Mouse (Mus musculus) lung, postnatal 0 days (tissue): ENCODE measurements at regions not wholly inside any gene's neighbourhood (a gene's known extent, or its start where the extent isn't known, plus 50 kb on each side); places are given as distances from the start of the nearest gene placed in this dataset.

Source experiments
- ATAC-seq: fragments of 200-750 bp; cut with Nextera tagmentation; 2 replicates; pipeline ENCODE4 v1.8.0; 2017; ENCODE audit warnings: moderate library complexity
- DNase-seq: peaks from one replicate; pipeline ENCODE4 v3.0.0-alpha.2; 2016; ENCODE audit warnings: low spot score
- H3K27ac ChIP-seq: fragments of 300-500 bp; sonication (generic); 2 replicates; pipeline ENCODE4 v1.5.1; 2014; ENCODE audit warnings: antibody characterized with exemption, mild to moderate bottlenecking, low read length, mixed read lengths
- H3K27me3 ChIP-seq: fragments of 300-500 bp; sonication (generic); replicated peaks from 2 replicates; pipeline ENCODE4 v1.6.1; 2014; ENCODE audit warnings: low read length, mixed read lengths; ENCODE audit not compliant: insufficient read depth
- H3K36me3 ChIP-seq: fragments of 300-500 bp; sonication (generic); 2 replicates; pipeline ENCODE4 v1.6.1; 2014; ENCODE audit warnings: low read length, mixed read lengths; ENCODE audit not compliant: insufficient read depth
- H3K4me1 ChIP-seq: fragments of 300-500 bp; sonication (generic); 2 replicates; pipeline ENCODE4 v1.6.1; 2014; ENCODE audit warnings: antibody characterized with exemption, low read depth, low read length, mixed read lengths; ENCODE audit not compliant: insufficient read depth
- H3K4me2 ChIP-seq: fragments of 300-500 bp; sonication (generic); replicated peaks from 2 replicates; pipeline ENCODE4 v1.6.1; 2014; ENCODE audit warnings: low read depth, mild to moderate bottlenecking, low read length, moderate library complexity, mixed read lengths
- H3K4me3 ChIP-seq: fragments of 300-500 bp; sonication (generic); 2 replicates; pipeline ENCODE4 v1.5.1; 2014; ENCODE audit warnings: low read depth, low read length
- H3K9ac ChIP-seq: fragments of 300-500 bp; sonication (generic); replicated peaks from 2 replicates; pipeline ENCODE4 v1.6.1; 2014; ENCODE audit warnings: low read depth, mild to moderate bottlenecking
- H3K9me3 ChIP-seq: fragments of 300-500 bp; sonication (generic); 2 replicates; pipeline ENCODE4 v1.6.1; 2016; ENCODE audit warnings: low read length, mixed read lengths
- CTCF ChIP-seq: IDR thresholded peaks from 2 replicates; pipeline ENCODE4 v1.5.1; 2016; ENCODE audit warnings: antibody characterized with exemption, mild to moderate bottlenecking
- EP300 ChIP-seq: IDR thresholded peaks from 2 replicates; pipeline ENCODE4 v1.6.1; 2016; ENCODE audit warnings: antibody characterized with exemption, mild to moderate bottlenecking, control low read depth
- WGBS: fragments of 180-500 bp; shearing (Covaris S2); extraction: QIAGEN DNeasy Blood & Tissue Kit; methylation state at CpG from one replicate; pipeline ENCODE4 v1.1.7; 2014; 5-methylcytosine and 5-hydroxymethylcytosine counted together

DNA sequence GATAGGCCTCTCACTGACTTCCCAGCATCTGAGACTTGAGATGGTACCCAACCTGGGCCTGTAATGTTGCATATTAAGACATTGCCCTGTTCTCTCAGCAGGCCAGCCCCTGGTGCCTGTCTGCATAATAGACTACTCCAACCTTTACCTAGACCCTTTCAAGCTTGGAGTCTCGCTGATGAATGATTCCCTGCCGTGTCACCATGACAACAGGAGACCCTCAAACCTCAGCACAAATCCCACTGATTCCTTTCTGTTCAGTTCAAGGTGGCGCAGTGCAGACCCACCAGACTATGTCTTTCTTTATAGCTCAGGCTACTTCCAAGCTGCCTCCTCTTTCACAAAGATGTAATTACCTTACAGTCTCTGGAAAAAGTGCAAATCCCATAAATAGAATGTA is 172.0 kb downstream of the Dcdc2c start:
- Histone ChIP-seq H3K9me3 (no peaks in the 10 kb centered on the region), H3K36me3 (no peaks in the 10 kb centered on the region), H3K4me3 (no peak overlapping the region), H3K4me2 (no peak overlapping the region), H3K27me3 (no peaks in the 10 kb centered on the region), H3K27ac (no peak overlapping the region), H3K9ac (no peak overlapping the region), H3K4me1 (no peaks in the 10 kb centered on the region)
- no peak for ATAC-seq
- DNase-seq = no peak
- 75% methylated on average over 3 of the region's 3 CpGs for WGBS
- TF ChIP-seq CTCF (no peak), EP300 (no peak)

DNA sequence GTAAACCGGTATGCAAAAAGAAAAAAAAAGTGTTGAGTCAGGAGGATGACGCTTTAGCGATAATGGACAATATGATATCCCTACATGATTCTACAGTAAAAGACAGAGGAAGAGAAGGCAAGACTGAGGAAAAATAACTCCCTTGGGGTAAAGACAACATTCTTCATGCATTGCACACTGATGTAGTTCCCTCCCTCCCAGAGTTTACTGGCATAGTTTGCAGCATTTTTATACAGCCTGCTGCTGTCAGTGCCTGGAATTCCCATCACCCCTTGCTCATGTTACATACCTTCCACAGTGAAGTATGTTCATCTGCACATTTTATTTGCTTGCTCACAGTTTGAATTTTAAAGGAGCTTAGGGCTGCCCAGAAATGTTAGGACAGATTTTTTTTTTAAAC is 174.2 kb downstream of the Dcdc2c start:
- Histone ChIP-seq H3K27me3 (no peaks in the 10 kb centered on the region), H3K9ac (no peak overlapping the region), H3K36me3 (no peaks in the 10 kb centered on the region), H3K4me3 (no peak overlapping the region), H3K9me3 (no peaks in the 10 kb centered on the region), H3K27ac (no peak overlapping the region), H3K4me2 (no peak overlapping the region), H3K4me1 (no peaks in the 10 kb centered on the region)
- 71% methylated on average over 3 of the region's 3 CpGs for WGBS
- TF ChIP-seq CTCF (no peak), EP300 (no peak)
- ATAC-seq (no peak), DNase-seq (no peak)

DNA sequence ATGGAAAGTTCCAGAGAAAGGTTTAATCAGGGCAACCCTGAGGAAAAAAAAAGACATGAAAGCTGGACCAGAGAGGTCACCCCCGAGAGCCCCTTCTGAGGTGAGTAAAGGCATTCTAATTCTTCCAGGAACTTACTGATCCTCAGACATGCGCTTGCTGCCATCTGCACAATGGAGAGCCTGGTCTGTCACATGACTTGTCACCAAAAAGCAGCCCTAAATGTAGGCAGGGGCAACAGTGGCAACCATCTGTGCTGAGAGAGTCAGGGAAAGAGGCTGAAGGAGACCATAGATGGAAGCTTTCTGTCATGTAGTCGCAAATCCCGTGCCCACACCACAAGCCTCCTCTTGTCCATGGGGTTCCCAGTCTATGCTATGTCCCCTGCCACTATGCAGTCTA is 174.8 kb downstream of the Dcdc2c start:
- H3K4me1 ChIP-seq = no peaks in the 10 kb centered on the region
- H3K27me3 ChIP-seq = no peaks in the 10 kb centered on the region
- no peaks in the 10 kb centered on the region for H3K36me3 ChIP-seq
- ATAC-seq (no peak), DNase-seq (no peak)
- no peak overlapping the region for H3K4me2 ChIP-seq
- TF ChIP-seq CTCF (no peak), EP300 (no peak)
- 74% methylated on average over 4 of the region's 4 CpGs for WGBS
- H3K9ac ChIP-seq = no peak overlapping the region
- no peak overlapping the region for H3K4me3 ChIP-seq
- H3K27ac ChIP-seq = no peak overlapping the region
- no peaks in the 10 kb centered on the region for H3K9me3 ChIP-seq

DNA sequence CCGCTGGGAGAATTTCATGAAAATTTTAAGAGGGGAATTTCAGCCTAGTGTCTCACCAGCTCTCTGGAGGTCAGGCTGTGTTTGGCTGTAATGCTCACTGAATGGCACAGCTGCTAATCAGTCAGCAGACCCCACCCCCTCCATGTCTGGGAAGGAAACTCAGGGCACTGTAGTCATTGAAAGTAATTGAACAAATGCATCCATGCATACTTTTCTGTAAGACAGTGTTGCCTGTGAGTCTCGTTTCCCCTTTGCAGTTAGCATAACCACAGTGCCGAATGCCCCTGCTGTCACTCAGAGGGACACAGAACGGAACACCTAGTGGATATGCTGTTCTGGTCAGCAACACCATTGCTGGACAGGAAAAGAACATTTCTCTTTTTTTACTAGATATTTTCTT is 175.4 kb downstream of the Dcdc2c start:
- H3K4me2 ChIP-seq = no peak overlapping the region
- no peaks in the 10 kb centered on the region for H3K4me1 ChIP-seq
- no peaks in the 10 kb centered on the region for H3K9me3 ChIP-seq
- H3K27me3 ChIP-seq = no peaks in the 10 kb centered on the region
- no peak overlapping the region for H3K4me3 ChIP-seq
- ATAC-seq (no peak), DNase-seq (no peak)
- no peak overlapping the region for H3K27ac ChIP-seq
- WGBS = 60% methylated on average over 4 of the region's 4 CpGs
- TF ChIP-seq CTCF = no peak
- no peak for TF ChIP-seq EP300
- no peak overlapping the region for H3K9ac ChIP-seq
- H3K36me3 ChIP-seq = no peaks in the 10 kb centered on the region

DNA sequence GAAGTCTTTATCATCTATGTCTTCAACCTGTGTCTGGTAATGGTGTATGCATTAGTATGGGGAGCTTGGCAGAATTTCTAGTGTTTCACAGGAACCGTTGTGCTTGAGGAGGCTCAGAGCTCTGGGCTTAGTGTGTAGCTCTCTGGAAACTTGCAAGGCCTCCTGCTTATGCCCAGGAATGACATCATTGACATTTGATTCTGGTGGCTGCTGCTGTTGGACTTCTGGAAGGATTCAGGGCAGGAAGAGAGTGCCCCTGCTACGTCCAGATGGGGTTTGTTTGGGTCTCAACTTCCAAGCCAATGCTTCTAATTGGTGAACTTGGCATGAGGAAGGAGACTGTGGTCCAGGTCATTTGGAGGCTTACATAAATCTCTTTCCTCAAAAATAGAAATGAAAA is 186.9 kb downstream of the Dcdc2c start:
- Histone ChIP-seq H3K27ac (no peak overlapping the region), H3K4me3 (no peak overlapping the region), H3K27me3 (no peaks in the 10 kb centered on the region), H3K9me3 (no peaks in the 10 kb centered on the region), H3K36me3 (no peaks in the 10 kb centered on the region), H3K4me1 (no peaks in the 10 kb centered on the region), H3K9ac (no peak overlapping the region), H3K4me2 (no peak overlapping the region)
- TF ChIP-seq CTCF (no peak), EP300 (no peak)
- 44% methylated on average over 2 of the region's 2 CpGs for WGBS
- DNase-seq (no peak), ATAC-seq (no peak)

DNA sequence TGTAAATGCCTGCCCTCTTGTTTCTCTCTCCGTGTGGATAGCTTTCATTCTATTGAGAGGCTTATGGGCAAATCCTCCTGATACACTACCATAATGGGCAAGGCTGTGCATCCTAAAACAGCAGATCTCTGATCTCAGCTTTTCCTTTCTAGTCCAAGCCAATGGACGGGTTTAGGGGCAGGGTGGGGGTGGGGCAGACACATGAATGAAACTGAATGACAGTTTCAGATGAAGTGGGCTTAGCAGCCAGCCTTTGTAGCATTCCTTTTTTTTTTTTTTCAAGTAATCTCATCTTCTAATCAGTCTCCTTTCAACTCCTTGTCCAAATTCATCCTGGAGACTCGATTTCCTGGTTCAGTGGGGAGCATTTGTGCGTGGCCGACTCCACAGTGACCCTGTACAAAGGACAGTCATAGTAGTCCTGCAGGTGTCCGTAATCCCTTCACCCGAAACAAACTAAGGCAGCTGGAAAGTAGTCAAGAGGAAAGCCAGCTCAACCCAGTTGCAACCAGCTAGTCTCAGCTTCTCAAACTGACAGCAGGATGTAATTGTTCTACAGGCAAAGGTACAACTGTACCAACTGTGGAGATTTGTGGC is 193.4 kb downstream of the Dcdc2c start:
- Histone ChIP-seq H3K27me3 (no peaks in the 10 kb centered on the region), H3K4me3 (no peak overlapping the region), H3K36me3 (no peaks in the 10 kb centered on the region), H3K9ac (no peak overlapping the region), H3K4me1 (no peaks in the 10 kb centered on the region), H3K9me3 (no peaks in the 10 kb centered on the region), H3K27ac (no peak overlapping the region), H3K4me2 (no peak overlapping the region)
- TF ChIP-seq CTCF (no peak), EP300 (no peak)
- no peak for DNase-seq
- 42% methylated on average over 7 of the region's 7 CpGs for WGBS
- ATAC-seq = no peak

DNA sequence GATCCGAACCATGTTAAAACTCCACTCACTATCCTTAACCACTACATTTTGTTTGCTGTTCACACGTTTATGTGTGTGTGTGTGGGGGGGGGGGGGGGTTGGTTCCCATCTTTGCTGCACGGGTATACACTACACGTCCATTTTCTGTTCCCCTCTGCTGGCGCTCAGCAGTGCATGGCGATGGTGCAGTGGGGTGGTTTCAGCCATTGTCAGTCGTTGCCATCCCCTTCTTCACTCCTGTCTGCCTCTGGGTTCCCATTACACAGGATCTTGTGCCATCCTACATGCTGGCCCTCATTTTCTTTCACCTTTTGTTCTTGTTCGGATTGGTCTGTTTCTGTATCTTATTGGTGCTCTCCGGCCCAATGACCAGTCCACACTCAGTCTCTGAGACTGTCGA is 194.4 kb downstream of the Dcdc2c start:
- ATAC-seq (no peak), DNase-seq (no peak)
- no peak overlapping the region for H3K4me3 ChIP-seq
- WGBS = 85% methylated on average over 10 of the region's 10 CpGs
- TF ChIP-seq EP300 = no peak
- no peak for TF ChIP-seq CTCF
- H3K27me3 ChIP-seq = no peaks in the 10 kb centered on the region
- no peak overlapping the region for H3K4me2 ChIP-seq
- no peaks in the 10 kb centered on the region for H3K4me1 ChIP-seq
- no peak overlapping the region for H3K9ac ChIP-seq
- no peaks in the 10 kb centered on the region for H3K36me3 ChIP-seq
- H3K9me3 ChIP-seq = no peaks in the 10 kb centered on the region
- H3K27ac ChIP-seq = no peak overlapping the region
